ENCODE assay signal across 32 mouse cellular contexts in genomic region chr2:173270196-173270595, GRCm38 (mm10). TPM values are rescaled to one million over a fixed set of nuclear protein-coding genes. Genes with fewer than 3 reads are reported as not detected.
A peak's percentile ranks its signal among the peaks of the same experiment; 100 is the strongest.
DNase-seq lines count a peak whose midpoint lies in the region; ATAC-seq and TF ChIP-seq lines count a peak whose summit lies in the region.
"Had no signal": no experiment of that assay in that cellular context is flagged by ENCODE, and none has a peak within 500 bp of the region (broad histone marks: within the 10 kb centered on the region; RNA-seq: fewer than 3 reads in every experiment).

No protein-coding gene starts in this region.

- H3ac ChIP-seq in C2C12 (ENCODE audit: control insufficient read depth, insufficient read length, low read depth), result no peak overlapping the region
- no peak overlapping the region for H3ac ChIP-seq in myocyte (ENCODE audit: control insufficient read depth, insufficient read length)

- H3K9me3 ChIP-seq in kidney, embryonic 14.5 days (ENCODE audit: control insufficient read depth, low read length), result no peaks in the 10 kb centered on the region
- no peaks in the 10 kb centered on the region for H3K9me3 ChIP-seq in kidney, embryonic 16.5 days (ENCODE audit: low read length)
- no peaks in the 10 kb centered on the region for H3K9me3 ChIP-seq in E14TG2a.4 (ENCODE audit: low read length)
- H3K9me3 ChIP-seq in midbrain, embryonic 15.5 days, result no peaks in the 10 kb centered on the region
- H3K9me3 ChIP-seq: embryonic facial prominence, embryonic 13.5 days; heart, embryonic 10.5 days; hindbrain, embryonic 15.5 days; limb, embryonic 12.5 days; liver, embryonic 15.5 days; midbrain, embryonic 10.5 days; stomach, embryonic 15.5 days had no signal

- peaks cover 39% of the 10 kb centered on the region for H3K4me1 ChIP-seq in kidney, embryonic 14.5 days (ENCODE audit: control insufficient read depth, insufficient read depth, low read length)
- H3K4me1 ChIP-seq in kidney, embryonic 16.5 days (ENCODE audit: insufficient read depth, low read length), result peaks cover 56% of the 10 kb centered on the region
- peaks cover 98% of the 10 kb centered on the region for H3K4me1 ChIP-seq in E14TG2a.4 (replicated peaks; ENCODE audit: low read depth, low read length)
- peaks cover 59% of the 10 kb centered on the region for H3K4me1 ChIP-seq in midbrain, embryonic 15.5 days

- H3K36me3 ChIP-seq in kidney, embryonic 14.5 days (ENCODE audit: control insufficient read depth, insufficient read depth, low read length), result no peaks in the 10 kb centered on the region
- H3K36me3 ChIP-seq in kidney, embryonic 16.5 days (ENCODE audit: insufficient read depth, low read length), result no peaks in the 10 kb centered on the region
- peaks cover 45% of the 10 kb centered on the region for H3K36me3 ChIP-seq in C2C12 (ENCODE audit: control insufficient read depth, insufficient read depth)
- H3K36me3 ChIP-seq in E14TG2a.4 (ENCODE audit: insufficient read depth, low read length), result peaks cover 43% of the 10 kb centered on the region
- H3K36me3 ChIP-seq in myocyte (ENCODE audit: control insufficient read depth, insufficient read depth), result no peaks in the 10 kb centered on the region
- no peaks in the 10 kb centered on the region for H3K36me3 ChIP-seq in midbrain, embryonic 15.5 days (replicated peaks)
- H3K36me3 ChIP-seq: G1E; heart, embryonic 10.5 days; hindbrain, embryonic 15.5 days; limb, embryonic 12.5 days; liver, embryonic 15.5 days; midbrain, embryonic 10.5 days; stomach, embryonic 15.5 days had no signal

- H3K4me3 ChIP-seq in kidney, embryonic 14.5 days (ENCODE audit: low read length), result no peak overlapping the region
- H3K4me3 ChIP-seq in kidney, embryonic 16.5 days (ENCODE audit: low read length), result no peak overlapping the region
- H3K4me3 ChIP-seq in C2C12 (ENCODE audit: insufficient read depth, poor library complexity, severe bottlenecking) (no peak overlapping the region), E14TG2a.4 (replicated peaks; ENCODE audit: low read length) (peak overlapping the region; percentile 32; the same call in 1 of the 2 replicates), myocyte (peak overlapping the region; percentile 92)
- H3K4me3 ChIP-seq in left cerebral cortex, adult 2 months, result no peak overlapping the region
- no peak overlapping the region for H3K4me3 ChIP-seq in midbrain, embryonic 15.5 days
- H3K4me3 ChIP-seq: embryonic facial prominence, embryonic 13.5 days; erythroblast, embryonic 14.5 days; heart, embryonic 10.5 days; hindbrain, embryonic 15.5 days; limb, embryonic 12.5 days; liver, embryonic 15.5 days; midbrain, embryonic 10.5 days; stomach, embryonic 15.5 days had no signal

- H3K27ac ChIP-seq in kidney, embryonic 14.5 days (ENCODE audit: low read depth, low read length), result no peak overlapping the region
- no peak overlapping the region for H3K27ac ChIP-seq in kidney, embryonic 16.5 days (ENCODE audit: low read length)
- H3K27ac ChIP-seq in left cerebral cortex, adult 2 months, result no peak overlapping the region
- H3K27ac ChIP-seq in midbrain, embryonic 15.5 days, result no peak overlapping the region
- H3K27ac ChIP-seq: embryonic facial prominence, embryonic 13.5 days; heart, embryonic 10.5 days; hindbrain, embryonic 15.5 days; limb, embryonic 12.5 days; liver, embryonic 15.5 days; midbrain, embryonic 10.5 days; stomach, embryonic 15.5 days had no signal

- no peak for DNase-seq in left cerebral cortex, adult 2 months (ENCODE audit: extremely low spot score in 1 of 2, low spot score in 2 of 2)
- DNase-seq: adrenal gland, postnatal 25 days; B cell, adult 2 months; cerebellum, adult 18-20 months; gastrocnemius, postnatal 25 days; heart, postnatal 4 days; kidney, adult 8-10 months; kidney, postnatal 14 days; layer of hippocampus, adult 9-11 months; right cerebral cortex, postnatal 25 days; thymus, postnatal 14 days had no signal

- H3K9ac ChIP-seq in kidney, embryonic 14.5 days (ENCODE audit: low read depth, low read length), result peak overlapping the region; percentile 3; the same call in 1 of the 2 replicates
- H3K9ac ChIP-seq in kidney, embryonic 16.5 days (replicated peaks; ENCODE audit: low read length), result no peak overlapping the region
- no peak overlapping the region for H3K9ac ChIP-seq in midbrain, embryonic 15.5 days
- H3K9ac ChIP-seq: embryonic facial prominence, embryonic 13.5 days; hindbrain, embryonic 15.5 days; limb, embryonic 12.5 days; liver, embryonic 15.5 days; stomach, embryonic 15.5 days had no signal

- TF ChIP-seq CTCF in C2C12 (IDR thresholded peaks at IDR 0.05; ENCODE audit: control insufficient read depth, insufficient read depth, insufficient read length) (no peak), E14TG2a.4 (conservative IDR thresholded peaks at IDR 0.05; ENCODE audit: low read length) (no peak)
- TF ChIP-seq CTCF in left cerebral cortex, adult 2 months (IDR thresholded peaks at IDR 0.05), result no peak

- H3K79me3 ChIP-seq in C2C12 (ENCODE audit: low read depth), result peaks cover 94% of the 10 kb centered on the region

- TF ChIP-seq POLR2A in myocyte (IDR thresholded peaks at IDR 0.05; ENCODE audit: insufficient read length, low read depth), result no peak

- no peaks in the 10 kb centered on the region for H3K27me3 ChIP-seq in kidney, embryonic 14.5 days (ENCODE audit: control insufficient read depth, insufficient read depth, low read length)
- no peaks in the 10 kb centered on the region for H3K27me3 ChIP-seq in kidney, embryonic 16.5 days (ENCODE audit: insufficient read depth, low read length)
- H3K27me3 ChIP-seq in C2C12 (ENCODE audit: control insufficient read depth, insufficient read depth, insufficient read length) (no peaks in the 10 kb centered on the region), E14TG2a.4 (ENCODE audit: insufficient read depth, low read length) (peaks cover 19% of the 10 kb centered on the region), myocyte (ENCODE audit: control insufficient read depth, insufficient read depth, insufficient read length) (no peaks in the 10 kb centered on the region)
- H3K27me3 ChIP-seq in midbrain, embryonic 15.5 days (replicated peaks), result no peaks in the 10 kb centered on the region
- H3K27me3 ChIP-seq: CH12.LX; embryonic facial prominence, embryonic 13.5 days; hindbrain, embryonic 15.5 days; Patski; stomach, embryonic 15.5 days had no signal

- H3K4me2 ChIP-seq in kidney, embryonic 14.5 days (replicated peaks; ENCODE audit: low read depth, low read length), result no peak overlapping the region
- H3K4me2 ChIP-seq in kidney, embryonic 16.5 days (replicated peaks; ENCODE audit: low read depth, low read length), result no peak overlapping the region
- peak overlapping the region; percentile 88 for H3K4me2 ChIP-seq in myocyte (ENCODE audit: low read depth)
- no peak overlapping the region for H3K4me2 ChIP-seq in midbrain, embryonic 15.5 days
- H3K4me2 ChIP-seq: embryonic facial prominence, embryonic 13.5 days; hindbrain, embryonic 15.5 days; limb, embryonic 12.5 days; liver, embryonic 15.5 days; stomach, embryonic 15.5 days had no signal

- no peak for ATAC-seq in kidney, embryonic 14.5 days (ENCODE audit: low FRiP score, low TSS enrichment)
- ATAC-seq in kidney, embryonic 16.5 days (ENCODE audit: low FRiP score, low TSS enrichment), result no peak
- no peak for ATAC-seq in midbrain, embryonic 15.5 days (replicated peaks)
- ATAC-seq: inflammation-experienced regulatory T-cells, adult 6 months; midbrain, embryonic 16.5 days; Patski had no signal

- 69% methylated on average over 9 of the region's 9 CpGs for WGBS in kidney, embryonic 14.5 days
- WGBS in kidney, embryonic 16.5 days, result 73% methylated on average over 9 of the region's 9 CpGs
- WGBS in midbrain, embryonic 15.5 days, result 51% methylated on average over 9 of the region's 9 CpGs

- intact Hi-C loops in left cerebral cortex, adult 2 months (cut with DNase I), result no loop called here

- H3K79me2 ChIP-seq in C2C12 (ENCODE audit: control insufficient read depth, insufficient read depth), result peaks cover 99% of the 10 kb centered on the region
- H3K79me2 ChIP-seq in myocyte (ENCODE audit: control insufficient read depth, insufficient read depth), result peaks cover 100% of the 10 kb centered on the region

TF ChIP-seq in C2C12, 6 proteins besides CTCF, POLR2A, EP300 and RAD21:
- no peak for TF ChIP-seq MYOD1 (IDR thresholded peaks at IDR 0.05; ENCODE audit: control insufficient read depth, insufficient read length, low read depth)
- TF ChIP-seq USF1 (IDR thresholded peaks at IDR 0.05; ENCODE audit: low read depth), result peak; percentile 40

TF ChIP-seq in myocyte, 11 proteins besides CTCF, POLR2A, EP300 and RAD21:
- TF ChIP-seq MAX (IDR thresholded peaks at IDR 0.05; ENCODE audit: low read depth) (no peak), E2F4 (IDR thresholded peaks at IDR 0.05; ENCODE audit: insufficient read depth) (no peak), POLR2AphosphoS2 (IDR thresholded peaks at IDR 0.05; ENCODE audit: insufficient read length, low read depth) (peak; percentile 39), CEBPB (IDR thresholded peaks at IDR 0.05; ENCODE audit: insufficient read depth, poor library complexity, severe bottlenecking) (no peak), USF1 (IDR thresholded peaks at IDR 0.05; ENCODE audit: low read depth) (peak; percentile 59)

RNA-seq across cellular contexts. Expression of gene Pmepa1, which starts 6.1 kb away (rescaled TPM):
- 4.9 and 5.8 TPM in 2 replicates for polyA plus RNA-seq in kidney, embryonic 14.5 days (2014; fragmentation: Nextera tagmentation; extraction: Ambion mirVana)
- 4.3 and 4.8 TPM in 2 replicates for polyA plus RNA-seq in kidney, embryonic 16.5 days (2015; fragmentation: Nextera tagmentation; extraction: Ambion mirVana)
- polyA plus RNA-seq in C2C12 (2012; fragmentation: generic; extraction: Trizol) (180 TPM), myocyte (2012; fragmentation: generic; extraction: Trizol) (260 TPM)
- 10 to 100 TPM; 53.4 to 58.5 TPM for total RNA-seq in left cerebral cortex, adult 2 months (2021)
- polyA plus RNA-seq in midbrain, embryonic 15.5 days (2015; fragmentation: Nextera tagmentation; extraction: Ambion mirVana), result 4.1 and 4.6 TPM in 2 replicates
- polyA plus RNA-seq: G1E had no signal

RNA-seq across cellular contexts. Expression of gene Zbp1, which starts 51.5 kb away (rescaled TPM):
- polyA plus RNA-seq in kidney, embryonic 14.5 days (2014; fragmentation: Nextera tagmentation; extraction: Ambion mirVana), result 0.26 TPM in 1 of 2 replicates, not detected in the other
- polyA plus RNA-seq in kidney, embryonic 16.5 days (2015; fragmentation: Nextera tagmentation; extraction: Ambion mirVana), result 0.67 TPM in 1 of 2 replicates, not detected in the other
- polyA plus RNA-seq in C2C12 (2012; fragmentation: generic; extraction: Trizol), result 0.08 TPM
- 1.1 TPM for polyA plus RNA-seq in myocyte (2012; fragmentation: generic; extraction: Trizol)
- under 1 TPM in 1 of 2 experiments, not detected in 1; 0.36 TPM for total RNA-seq in left cerebral cortex, adult 2 months (2021)
- polyA plus RNA-seq in midbrain, embryonic 15.5 days (2015; fragmentation: Nextera tagmentation; extraction: Ambion mirVana), result 0.22 and 1.1 TPM in 2 replicates
- total RNA-seq: left cerebral cortex, postnatal 25 days had no signal
- polyA plus RNA-seq: erythroblast, embryonic 14.5 days; forebrain, embryonic 11.5 days; G1E; heart, embryonic 10.5 days; limb, embryonic 12.5 days; midbrain, embryonic 16.5 days had no signal

Comparison
In these comparisons a context has a peak if more than half of its experiments do, and no peak if none do; other contexts are left out.
1. H3K4me3 ChIP-seq: peak in E14TG2a.4 (single experiment) and myocyte (single experiment); none in kidney, embryonic 14.5 days (single experiment), kidney, embryonic 16.5 days (single experiment), C2C12 (single experiment), left cerebral cortex, adult 2 months (single experiment) and midbrain, embryonic 15.5 days (single experiment).
2. RNA of gene Pmepa1, which starts 6.1 kb away (polyA plus RNA-seq): 260 TPM in myocyte (single experiment) and 180 TPM in C2C12 (single experiment); 4.9 to 5.8 TPM in kidney, embryonic 14.5 days, 4.3 to 4.8 TPM in kidney, embryonic 16.5 days and 4.1 to 4.6 TPM in midbrain, embryonic 15.5 days; every median in the first group is over 10 times any median in the second.